Mouse (Mus musculus) CH12.LX (cell line): ENCODE results near the gene Ifngr2. TPM values are rescaled to one million over a fixed set of nuclear protein-coding genes. Genes with fewer than 3 reads are reported as not detected.

Experiments
- DNase-seq: peaks from one replicate; pipeline ENCODE4 v3.0.0-alpha.2; 2013; ENCODE audit errors: extremely low read depth
- H3K27ac ChIP-seq: 2 replicates; pipeline ENCODE4 v1.5.1; 2012; ENCODE audit warnings: low read depth, mild to moderate bottlenecking, control low read depth, moderate library complexity; ENCODE audit not compliant: insufficient read depth
- H3K27me3 ChIP-seq: replicated peaks from 2 replicates; pipeline ENCODE3; 2012; ENCODE audit warnings: inconsistent platforms
- H3K36me3 ChIP-seq, 2 experiments: replicated peaks in 1 of 2; 2 replicates each; pipeline versions ENCODE3 to v1.6.1; 2012; ENCODE audit warnings: inconsistent platforms in 1 of 2, low read length in 1 of 2, mild to moderate bottlenecking in 1 of 2, mixed read lengths in 1 of 2, moderate library complexity in 1 of 2; ENCODE audit not compliant: control insufficient read depth in 1 of 2, insufficient read depth in 1 of 2
- H3K4me1 ChIP-seq, 2 experiments: 2 replicates each; pipeline ENCODE4 v1.6.1; 2012; ENCODE audit warnings: inconsistent platforms in 1 of 2, moderate library complexity in 1 of 2; ENCODE audit not compliant: insufficient read depth in 2 of 2, control insufficient read depth in 1 of 2
- H3K4me2 ChIP-seq: 2 replicates; pipeline ENCODE4 v1.6.1; 2012; ENCODE audit warnings: low read depth, mild to moderate bottlenecking, control low read depth; ENCODE audit not compliant: poor library complexity, insufficient read depth, severe bottlenecking
- H3K4me3 ChIP-seq, 3 experiments: fragments of 150-350 bp in 1 of 3; sonication (generic) in 1 of 3; replicated peaks in 1 of 3; 2 replicates each; pipeline versions ENCODE3 to v1.5.1; 2011 to 2012; ENCODE audit warnings: low read depth in 2 of 3, low read length in 2 of 3, mild to moderate bottlenecking in 2 of 3, moderate library complexity in 2 of 3, control low read depth in 1 of 3, improper control_type of control experiment in 1 of 3, inconsistent platforms in 1 of 3, mixed read lengths in 1 of 3; ENCODE audit not compliant: poor library complexity in 1 of 3
- H3K79me2 ChIP-seq: replicated peaks from 2 replicates; pipeline ENCODE4 v1.6.1; 2012; ENCODE audit warnings: mild to moderate bottlenecking, moderate library complexity; ENCODE audit not compliant: control insufficient read depth, poor library complexity, insufficient read depth, severe bottlenecking; ENCODE audit errors: extremely low read depth
- H3K9ac ChIP-seq: 2 replicates; pipeline ENCODE4 v1.6.1; 2012; ENCODE audit warnings: low read depth, mild to moderate bottlenecking, control low read depth, moderate library complexity; ENCODE audit not compliant: insufficient read depth
- H3K9me3 ChIP-seq: replicated peaks from 2 replicates; pipeline ENCODE3; 2012; ENCODE audit warnings: low read length, inconsistent platforms, mixed read lengths
- BHLHE40 ChIP-seq: IDR thresholded peaks from 2 replicates; pipeline ENCODE4 v1.6.1; 2011; ENCODE audit warnings: mild to moderate bottlenecking, low read depth, low read length, improper control_type of control experiment
- CTCF ChIP-seq, 2 experiments: IDR thresholded peaks in 1 of 2; conservative IDR thresholded peaks in 1 of 2; 2 replicates each; pipeline ENCODE4 v1.5.1; 2011 to 2012; ENCODE audit warnings: low read depth in 2 of 2, low read length in 2 of 2, improper control_type of control experiment in 1 of 2, inconsistent platforms in 1 of 2, mild to moderate bottlenecking in 1 of 2, moderate library complexity in 1 of 2
- E2F4 ChIP-seq: IDR thresholded peaks from 2 replicates; pipeline ENCODE4 v1.6.1; 2011; ENCODE audit warnings: low read depth, low read length, improper control_type of control experiment; ENCODE audit not compliant: insufficient replicate concordance
- ELF1 ChIP-seq: IDR thresholded peaks from 2 replicates; pipeline ENCODE4 v1.6.1; 2014; ENCODE audit warnings: low read depth, mild to moderate bottlenecking, inconsistent platforms, low read length, improper control_type of control experiment
- ETS1 ChIP-seq: conservative IDR thresholded peaks from 2 replicates; pipeline ENCODE4 v1.6.1; 2012; ENCODE audit warnings: low read depth, mild to moderate bottlenecking, inconsistent platforms, low read length, improper control_type of control experiment, moderate library complexity
- GABPA ChIP-seq: IDR thresholded peaks from 2 replicates; pipeline ENCODE4 v1.6.1; 2012; ENCODE audit warnings: low read depth, low read length, improper control_type of control experiment, inconsistent platforms; ENCODE audit not compliant: insufficient replicate concordance
- HCFC1 ChIP-seq: IDR thresholded peaks from 2 replicates; pipeline ENCODE4 v1.6.1; 2012; ENCODE audit warnings: low read depth, mild to moderate bottlenecking, inconsistent platforms, low read length, improper control_type of control experiment
- JUND ChIP-seq: conservative IDR thresholded peaks from 2 replicates; pipeline ENCODE4 v1.6.1; 2011; ENCODE audit warnings: low read depth, low read length, improper control_type of control experiment
- MAFK ChIP-seq: IDR thresholded peaks from 2 replicates; pipeline ENCODE4 v1.6.1; 2011; ENCODE audit warnings: low read length, improper control_type of control experiment; ENCODE audit not compliant: insufficient replicate concordance
- MAX ChIP-seq: IDR thresholded peaks from 2 replicates; pipeline ENCODE4 v1.6.1; 2011; ENCODE audit warnings: low read length, improper control_type of control experiment
- MEF2A ChIP-seq: IDR thresholded peaks from 2 replicates; pipeline ENCODE4 v1.6.1; 2014; ENCODE audit warnings: low read depth, mild to moderate bottlenecking, inconsistent platforms, low read length, improper control_type of control experiment, borderline replicate concordance
- MYC ChIP-seq: IDR thresholded peaks from 2 replicates; pipeline ENCODE4 v1.6.1; 2011; ENCODE audit warnings: low read depth, mild to moderate bottlenecking, improper control_type of control experiment, low read length
- NELFE ChIP-seq: IDR thresholded peaks from 2 replicates; pipeline ENCODE4 v1.6.1; 2011; ENCODE audit warnings: low read depth, low read length, improper control_type of control experiment
- POLR2A ChIP-seq: IDR thresholded peaks from 2 replicates; pipeline ENCODE4 v1.6.1; 2011; ENCODE audit warnings: low read depth, mild to moderate bottlenecking, improper control_type of control experiment, low read length
- SIN3A ChIP-seq: IDR thresholded peaks from 2 replicates; pipeline ENCODE4 v1.6.1; 2012; ENCODE audit warnings: low read length, improper control_type of control experiment, inconsistent platforms
- SMC3 ChIP-seq: IDR thresholded peaks from 2 replicates; pipeline ENCODE4 v1.6.1; 2011; ENCODE audit warnings: low read depth, low read length, improper control_type of control experiment
- TBP ChIP-seq: conservative IDR thresholded peaks from 2 replicates; pipeline ENCODE4 v1.6.1; 2011; ENCODE audit warnings: low read depth, low read length, improper control_type of control experiment
- UBTF ChIP-seq: IDR thresholded peaks from 2 replicates; pipeline ENCODE4 v1.6.1; 2012; ENCODE audit warnings: low read depth, mild to moderate bottlenecking, inconsistent platforms, low read length, improper control_type of control experiment, moderate library complexity
- ZC3H11A ChIP-seq: IDR thresholded peaks from 2 replicates; pipeline ENCODE4 v1.6.1; 2012; ENCODE audit warnings: low read depth, mild to moderate bottlenecking, inconsistent platforms, low read length, improper control_type of control experiment
- ZMIZ1 ChIP-seq: IDR thresholded peaks from 2 replicates; pipeline ENCODE4 v1.6.1; 2012; ENCODE audit warnings: low read depth, mild to moderate bottlenecking, inconsistent platforms, low read length, improper control_type of control experiment
- dilution Hi-C: fragments of 300-500 bp; cut with MboI; formaldehyde crosslinking; loops from 2 replicates; pipeline ENCODE4 v1.14.3; 2020; ENCODE audit warnings: low sequenced_read_pairs; ENCODE audit not compliant: extremely low pct_unique_long_range_greater_than_20kb, extremely low pct_ligation_motif_present
- in situ Hi-C: fragments of 300-500 bp; cut with MboI; formaldehyde crosslinking; loops from 3 replicates; pipeline ENCODE4 v1.14.3; 2019; ENCODE audit warnings: low sequenced_read_pairs, low pct_ligation_motif_present, low pct_unique_long_range_greater_than_20kb, mixed read lengths
- polyA plus RNA-seq: library from polyadenylated mRNA; unstranded; fragments of >175 nt; gene quantifications from 2 replicates; pipeline ENCODE4 v1.2.1, GENCODE M21; 2012; ENCODE audit warnings: low read depth; ENCODE audit not compliant: insufficient read length
- total RNA-seq, 2 experiments: library from RNA; depleted of rRNA; stranded (reverse); fragments of 300-350 nt in 1 of 2; fragments of >200 nt in 1 of 2; gene quantifications; 2 replicates each; pipeline ENCODE4 v1.2.3; 2012 to 2014

Gene Ifngr2
- total and polyA plus RNA-seq, 3 experiments, result 29.6 to 39.2 (median 36.1) TPM

DNA sequence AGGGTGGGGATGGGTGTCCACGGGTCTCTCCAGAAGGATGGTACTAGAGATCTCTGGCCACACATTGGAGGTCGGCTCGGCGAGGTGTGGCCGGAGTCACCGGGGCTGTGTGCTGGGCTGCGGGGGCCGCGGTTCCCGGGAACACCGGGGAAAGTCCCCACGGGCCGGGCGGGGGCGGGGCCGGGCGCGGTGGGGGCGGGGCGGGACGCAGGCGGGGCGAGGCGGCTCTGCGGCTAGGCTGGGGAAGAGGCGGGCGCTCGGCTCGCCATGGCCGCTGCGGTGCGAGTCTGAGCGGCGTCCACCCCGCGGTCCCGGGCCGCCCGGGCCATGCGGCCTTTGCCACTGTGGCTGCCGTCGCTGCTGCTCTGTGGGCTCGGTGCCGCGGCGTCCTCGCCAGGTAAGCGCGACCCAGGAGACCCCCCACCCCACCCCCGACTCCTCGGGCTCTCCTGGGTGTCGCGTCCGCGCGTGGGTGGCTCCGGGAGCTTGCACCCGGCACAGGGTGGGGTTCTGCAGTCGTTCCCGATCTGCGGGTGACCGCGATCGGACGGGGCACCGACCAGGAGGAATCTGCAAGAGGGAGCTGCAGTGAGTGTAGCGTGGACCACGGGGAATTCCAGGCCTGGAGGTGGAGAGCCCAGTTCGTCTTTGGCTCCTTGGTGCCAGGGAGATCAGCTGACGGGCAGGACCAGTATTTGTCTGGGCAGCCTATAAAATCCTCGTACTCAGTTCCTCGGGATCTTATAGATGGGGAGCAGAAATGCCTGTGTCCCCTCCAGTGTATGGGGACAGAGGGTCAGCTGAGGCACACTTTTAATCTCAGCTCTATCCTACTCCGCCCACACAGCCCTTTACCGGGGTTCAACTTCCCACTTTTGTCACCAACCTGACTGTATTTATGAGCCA lies at the start of gene Ifngr2 (continued):
- TF ChIP-seq SIN3A, result peak; percentile 90

- Histone ChIP-seq H3K79me2 (no peaks in the 10 kb centered on the region), H3K4me2 (no peak overlapping the region), H3K9ac (no peak overlapping the region), H3K27ac (no peak overlapping the region), H3K9me3 (no peaks in the 10 kb centered on the region), H3K4me3 (no peak overlapping the region), H3K27me3 (no peaks in the 10 kb centered on the region), H3K4me1 (0 out of 4 replicates have a peak, but pooled peaks cover 2 to 3% of the 10 kb centered on the region in 2 experiments), H3K36me3 (peaks cover 77 to 90% of the 10 kb centered on the region in 2 experiments)
- no peak for TF ChIP-seq ETS1
- TF ChIP-seq ELF1, result no peak
- TF ChIP-seq UBTF, result no peak
- DNase-seq, result no peak
- dilution Hi-C loops, result no loop called here
- in situ Hi-C loops, result no loop called here
Measured at GRCm38 (mm10) chr16:91498041-91498440, 48.8 kb upstream of the Ifngr2 start.

DNA sequence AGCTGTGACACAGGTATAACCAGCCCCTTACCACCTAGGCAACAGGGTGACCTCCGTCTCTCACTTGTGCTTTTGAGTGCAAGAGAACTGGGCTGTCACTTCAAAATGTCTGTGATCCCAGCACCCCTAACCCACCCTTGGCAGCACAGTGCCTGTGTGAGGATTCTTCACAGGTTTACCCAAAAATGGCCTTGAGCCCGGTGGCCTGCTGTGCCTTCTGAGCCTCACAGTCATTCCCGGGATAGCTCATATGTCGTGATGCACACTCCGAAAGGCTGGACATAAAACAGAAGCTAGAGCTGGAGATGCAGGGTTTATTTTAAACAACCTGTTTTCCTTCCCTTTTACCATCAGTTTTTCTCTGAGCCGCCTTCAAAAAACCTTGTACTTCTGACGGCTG lies 42.2 kb upstream of the Ifngr2 start:
- no peaks in the 10 kb centered on the region for H3K27me3 ChIP-seq
- H3K4me1 ChIP-seq, result 0 out of 4 replicates have a peak, but pooled peaks cover 0 to 2% of the 10 kb centered on the region in 2 experiments
- TF ChIP-seq BHLHE40 (no peak), CTCF (conservative IDR thresholded peaks at IDR 0.05 in 1 of 2, IDR thresholded peaks at IDR 0.05 in 1 of 2; ENCODE audit: low read depth in 2 of 2, low read length in 2 of 2) (no peak), POLR2A (no peak), MYC (no peak), JUND (no peak), MEF2A (no peak), SIN3A (no peak), GABPA (no peak), TBP (no peak), SMC3 (no peak), ZC3H11A (no peak), NELFE (no peak), ZMIZ1 (no peak), MAFK (no peak), E2F4 (no peak), MAX (no peak), HCFC1 (no peak)
- H3K9ac ChIP-seq, result no peak overlapping the region
- H3K4me3 ChIP-seq, result no peak overlapping the region
- no peaks in the 10 kb centered on the region for H3K79me2 ChIP-seq
- H3K9me3 ChIP-seq, result peaks cover 6% of the 10 kb centered on the region
- in situ Hi-C loops, result no loop called here
- H3K27ac ChIP-seq, result no peak overlapping the region
- no peak overlapping the region for H3K4me2 ChIP-seq
- DNase-seq, result no peak
- peaks cover 69 to 75% of the 10 kb centered on the region in 2 experiments for H3K36me3 ChIP-seq
- dilution Hi-C loops, result no loop called here
